Mouse (Mus musculus): Measurements from ENCODE around the gene Stxbp5l.

DNA sequence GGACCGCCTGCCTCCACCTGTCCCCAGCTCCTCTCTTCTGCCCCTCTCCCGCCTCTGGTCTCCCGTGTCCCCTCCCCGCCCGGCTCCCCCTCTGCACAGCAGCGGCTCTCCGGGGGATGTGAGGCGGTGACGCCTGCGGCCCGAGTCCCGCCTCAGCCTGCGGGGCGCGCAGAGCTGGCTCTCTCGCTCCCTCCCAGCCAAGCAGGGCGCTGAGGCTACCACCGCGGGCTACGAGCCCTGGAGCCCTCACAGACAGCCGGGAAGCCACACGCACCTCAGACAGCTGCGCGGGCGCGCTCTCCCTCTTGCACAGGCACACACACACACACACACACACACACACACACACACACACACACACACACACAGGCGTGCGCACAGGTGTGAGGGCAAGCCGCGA lies 393 bp downstream of the Stxbp5l start:
- TF ChIP-seq POLR2A (IDR thresholded peaks at IDR 0.05; ENCODE audit: low read depth, low read length) (no peak), CTCF (conservative IDR thresholded peaks at IDR 0.05; ENCODE audit: insufficient read depth, insufficient read length, low read depth, low read length) (no peak)
